Mouse (Mus musculus) left cerebral cortex, adult 8-10 months (tissue): ENCODE measurements around the gene Rabl2. TPM values are rescaled to one million over a fixed set of nuclear protein-coding genes. Genes with fewer than 3 reads are reported as not detected.

Experiments used
- DNase-seq, 2 experiments: peaks; one replicate each; pipeline ENCODE4 v3.0.0; 2022; ENCODE audit warnings: low spot score in 2 of 2
- total RNA-seq, 4 experiments: library from RNA; stranded (reverse); gene quantifications; 2 replicates each; pipeline ENCODE4 v1.2.4; 2022

The Rabl2 gene
- total RNA-seq, 4 experiments from 2014 or later, result 28.8 to 35.7 (median 33.1) TPM

- no peak for DNase-seq
These were observed 40.0 kb downstream of the Rabl2 start for GRCm38 (mm10) chr15:89551733-89552132.

- DNase-seq, result no peak
These were observed 41.2 kb downstream of the Rabl2 start for GRCm38 (mm10) chr15:89550506-89550905.

- no peak for DNase-seq
These were observed 42.9 kb downstream of the Rabl2 start for GRCm38 (mm10) chr15:89548837-89549236.

- no peak for DNase-seq
These were observed 43.7 kb downstream of the Rabl2 start for GRCm38 (mm10) chr15:89547824-89548601.

GRCm38 (mm10) chr15:89547321-89547720, 44.4 kb downstream of the Rabl2 start:
- no peak for DNase-seq

- no peak for DNase-seq
These were observed 47.6 kb downstream of the Rabl2 start for GRCm38 (mm10) chr15:89544171-89544570.

- no peak for DNase-seq
These were observed 57.9 kb downstream of the Rabl2 start for GRCm38 (mm10) chr15:89533843-89534207.

- no peak for DNase-seq
These were observed 58.5 kb downstream of the Rabl2 start for GRCm38 (mm10) chr15:89532924-89533842.

Other genes starting within 250 kb of the Rabl2 start
- gene Lmf2, start 236.3 kb downstream of the Rabl2 start, total RNA-seq, result 10 to 100 TPM; 15.7 to 22.6 (median 19.9) TPM
- 100 to 1,000 TPM in 3 of 4 experiments, 10 to 100 TPM in 1; 98.3 to 110 (median 107) TPM for gene Ncaph2, start 236.2 kb downstream of the Rabl2 start, total RNA-seq
- 10 to 100 TPM; 23.2 to 28.0 (median 26.8) TPM for gene Sco2, start 218.1 kb downstream of the Rabl2 start, total RNA-seq
- gene Tymp, start 214.9 kb downstream of the Rabl2 start, total RNA-seq, result 1 to 10 TPM in 2 of 4 experiments, under 1 TPM in 2; 0.57 to 1.4 (median 0.90) TPM
- gene Odf3b, start 212.6 kb downstream of the Rabl2 start, total RNA-seq, result 1 to 10 TPM; 1.9 to 3.8 (median 2.8) TPM
- gene Klhdc7b, start 207.0 kb downstream of the Rabl2 start, total RNA-seq, result 1 to 10 TPM in 1 of 4 experiments, under 1 TPM in 3; 0.70 to 1.1 (median 0.87) TPM
- not detected for gene Syce3, start 181.4 kb downstream of the Rabl2 start, total RNA-seq
- gene Cpt1b, start 166.1 kb downstream of the Rabl2 start, total RNA-seq, result 1 to 10 TPM; 1.2 to 2.2 (median 1.5) TPM
- 1 to 10 TPM; 1.4 to 2.2 (median 1.5) TPM for gene C730034F03Rik, start 162.3 kb downstream of the Rabl2 start, total RNA-seq
- under 1 TPM in 1 of 4 experiments, not detected in 3; 0.37 TPM for gene Gm44502, start 162.2 kb downstream of the Rabl2 start, total RNA-seq
- gene Chkb, start 162.0 kb downstream of the Rabl2 start, total RNA-seq, result 10 to 100 TPM; 37.4 to 49.3 (median 42.9) TPM
- gene Mapk8ip2, start 138.0 kb downstream of the Rabl2 start, total RNA-seq, result 100 to 1,000 TPM; 240 to 262 (median 246) TPM
- gene Arsa, start 114.5 kb downstream of the Rabl2 start, total RNA-seq, result 10 to 100 TPM; 31.8 to 37.3 (median 35.9) TPM
- 100 to 1,000 TPM; 192 to 223 (median 197) TPM for gene Shank3, start 92.3 kb downstream of the Rabl2 start, total RNA-seq
- 1 to 10 TPM; 1.6 to 3.5 (median 2.3) TPM for gene Acr, start 23.6 kb downstream of the Rabl2 start, total RNA-seq
- 10 to 100 TPM; 14.4 to 21.0 (median 16.9) TPM for gene Syt10, start 249.9 kb upstream of the Rabl2 start, total RNA-seq